Mouse (Mus musculus) T-helper 17 cell (primary cell): ENCODE results near the gene Slc35f6.
"Not testable (repeated sequence)": the region's sequence is repeated elsewhere in the genome, so short reads cannot be mapped to it uniquely, and the experiment has no call there.

Experiments
- in situ Hi-C, 2 experiments: fragments of 300-600 bp; cut with MboI, MseI; formaldehyde crosslinking; loops; 1 replicate in 1 of 2; 2 replicates in 1 of 2; pipeline ENCODE4 v1.15.1; 2025; ENCODE audit warnings: high pct_unique_total_duplicates in 2 of 2

Slc35f6 gene

DNA sequence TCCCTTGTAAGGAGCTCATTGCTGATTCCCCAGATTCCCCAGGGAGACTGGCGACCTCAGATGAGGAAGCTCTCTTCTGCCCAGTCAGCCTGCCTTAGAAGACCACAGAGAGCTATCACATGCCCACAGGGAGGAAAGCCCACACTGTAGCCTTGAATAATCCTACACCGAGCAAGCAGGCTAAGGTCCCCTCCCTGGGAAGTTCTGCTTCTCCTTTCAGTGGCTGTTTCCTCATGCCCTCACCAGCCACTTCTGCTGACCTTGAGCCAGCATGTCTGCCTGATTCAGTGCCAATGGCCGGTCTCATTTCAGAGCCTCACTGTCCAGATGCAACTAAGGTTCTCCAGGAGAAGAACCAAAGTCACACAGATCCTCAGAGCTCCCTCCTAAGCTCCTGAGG is 3.0 kb downstream of the Slc35f6 start:
- in situ Hi-C loops: loop anchor here in 1 of 2 experiments (10.0 kb wide), 1 partner anchor 386 kb away; no protein-coding TSS in a partner anchor

- in situ Hi-C loops: loop anchor here in 1 of 2 experiments (10.0 kb wide), 1 partner anchor 387 kb away; no protein-coding TSS in a partner anchor
Observed at GRCm38 (mm10) chr5:30651554-30651953, 3.8 kb downstream of the Slc35f6 start.

DNA sequence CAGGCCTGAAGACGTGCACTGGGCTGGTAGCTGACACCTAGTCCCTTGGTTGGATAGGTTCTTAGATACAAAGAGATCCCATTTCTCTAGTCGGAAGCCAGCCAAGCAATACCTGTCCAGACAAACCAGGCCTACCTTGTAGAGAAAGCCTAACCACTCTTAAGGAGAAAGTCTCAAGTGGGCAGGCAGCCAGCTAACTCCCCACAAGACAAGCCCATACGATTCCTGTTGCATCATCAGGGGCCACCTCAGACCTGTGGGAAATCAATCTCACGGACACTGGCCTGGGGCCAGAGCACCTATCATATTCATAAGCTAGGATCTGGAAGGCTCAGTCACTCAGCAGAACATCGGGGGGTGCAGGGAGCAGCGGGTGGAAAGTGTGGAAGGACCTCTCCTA is 5.5 kb downstream of the Slc35f6 start:
- in situ Hi-C loops: loop anchor here in 1 of 2 experiments (10.0 kb wide), 1 partner anchor 388 kb away; no protein-coding TSS in a partner anchor

- in situ Hi-C loops: loop anchor here in 1 of 2 experiments (10.0 kb wide), 1 partner anchor 390 kb away; no protein-coding TSS in a partner anchor
Observed at GRCm38 (mm10) chr5:30655042-30655441, 7.3 kb downstream of the Slc35f6 start.

GRCm38 (mm10) chr5:30655526-30656195 is 7.9 kb downstream of the Slc35f6 start:
- in situ Hi-C loops: loop anchor here in 1 of 2 experiments (10.0 kb wide), 1 partner anchor 391 kb away; no protein-coding TSS in a partner anchor

- in situ Hi-C loops: loop anchor here in 1 of 2 experiments (10.0 kb wide), 1 partner anchor 394 kb away; no protein-coding TSS in a partner anchor
Observed at GRCm38 (mm10) chr5:30659042-30659441, 11.3 kb downstream of the Slc35f6 start.

DNA sequence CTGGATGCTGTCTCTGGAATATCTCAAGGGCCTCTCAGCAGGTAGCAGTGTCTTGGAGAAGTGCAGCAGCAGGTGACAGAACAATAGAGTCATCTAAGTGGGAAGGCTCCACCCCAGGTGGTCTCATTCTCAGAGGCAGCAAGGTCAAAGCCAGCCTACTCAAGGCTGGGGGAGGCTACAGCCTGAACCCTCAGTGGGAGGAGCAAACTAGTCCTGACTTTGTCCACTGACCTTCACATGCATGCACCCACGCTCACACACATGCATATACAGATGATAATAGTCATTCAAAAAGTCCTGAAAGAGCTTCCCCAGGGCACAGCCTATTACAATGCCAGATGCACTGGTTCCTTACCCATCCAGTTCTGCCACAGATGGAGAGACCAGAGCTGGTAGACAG is 12.5 kb downstream of the Slc35f6 start:
- in situ Hi-C loops: loop anchor here in 1 of 2 experiments (10.0 kb wide), 1 partner anchor 1435 kb away; no protein-coding TSS in a partner anchor

GRCm38 (mm10) chr5:30660813-30661212 is 13.1 kb downstream of the Slc35f6 start:
- in situ Hi-C loops: loop anchor here in 1 of 2 experiments (10.0 kb wide), 1 partner anchor 1434 kb away; no protein-coding TSS in a partner anchor

- in situ Hi-C loops: loop anchor here in 1 of 2 experiments (10.0 kb wide), 1 partner anchor 1429 kb away; no protein-coding TSS in a partner anchor
Observed at GRCm38 (mm10) chr5:30665360-30665759, 17.6 kb downstream of the Slc35f6 start.

DNA sequence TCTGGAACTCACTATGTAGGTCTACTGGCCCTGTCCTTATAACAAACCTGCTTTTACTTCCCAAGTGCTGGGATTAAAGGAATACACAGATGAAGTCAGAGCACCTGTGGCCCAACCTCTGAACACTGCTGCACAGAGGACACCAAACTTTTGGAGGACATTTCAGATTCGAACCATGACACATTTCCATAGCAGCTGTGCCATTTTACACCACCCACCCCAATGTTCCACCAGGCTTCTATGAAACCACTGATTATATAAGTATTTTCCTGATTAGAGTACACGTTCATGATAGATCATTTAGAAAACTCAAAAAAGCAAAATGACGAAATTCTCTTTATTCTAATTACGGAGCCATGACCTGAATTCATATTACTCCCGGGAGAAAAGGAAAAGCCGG is 18.2 kb downstream of the Slc35f6 start:
- in situ Hi-C loops: loop anchor here in 1 of 2 experiments (10.0 kb wide), 1 partner anchor 1429 kb away; no protein-coding TSS in a partner anchor

DNA sequence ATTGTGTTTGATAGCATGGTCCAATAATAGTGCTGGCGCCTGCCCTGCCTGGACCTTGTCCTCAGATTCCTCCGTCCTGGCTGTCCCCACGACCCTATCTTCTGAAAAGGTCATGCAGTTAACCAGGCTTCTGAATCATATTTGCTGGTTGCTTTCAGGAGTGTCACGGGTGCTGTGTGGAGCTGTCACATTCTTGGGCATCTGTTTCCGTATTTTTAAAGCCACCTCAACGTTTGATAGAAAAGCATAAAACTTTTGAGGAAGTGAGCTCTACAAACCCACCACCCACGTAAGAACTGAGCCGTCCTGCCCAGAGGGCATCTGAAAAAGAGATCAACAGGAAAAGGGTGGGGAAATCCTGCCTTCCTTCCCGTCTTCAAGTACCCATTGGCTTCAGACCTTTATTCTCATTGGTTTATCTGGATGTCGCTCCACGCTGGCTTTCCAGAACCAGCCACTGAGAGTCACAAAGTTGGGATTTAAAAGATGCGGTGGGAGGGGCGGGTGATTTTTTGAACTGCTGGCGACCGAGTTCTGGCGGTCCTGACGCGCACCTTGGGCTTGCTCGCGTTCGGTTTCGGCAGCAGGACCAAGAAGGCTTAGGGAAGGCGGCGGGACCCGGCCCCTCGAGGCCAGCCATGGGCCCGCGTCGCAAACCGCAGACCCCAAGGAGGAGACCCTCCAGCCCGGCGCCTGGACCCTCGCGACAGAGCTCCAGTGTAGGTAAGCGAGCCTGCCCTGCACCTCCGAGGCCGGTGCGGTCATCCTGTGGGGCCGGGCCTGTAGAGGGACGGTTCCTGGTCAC is 18.9 kb downstream of the Slc35f6 start, which contains the start of gene Cenpa:
TSS of gene Cenpa (plus strand) at position 387 of the 805 bp plus-strand sequence.
- in situ Hi-C loops: loop anchor here in 1 of 2 experiments (10.0 kb wide), 1 partner anchor 1428 kb away; no protein-coding TSS in a partner anchor

DNA sequence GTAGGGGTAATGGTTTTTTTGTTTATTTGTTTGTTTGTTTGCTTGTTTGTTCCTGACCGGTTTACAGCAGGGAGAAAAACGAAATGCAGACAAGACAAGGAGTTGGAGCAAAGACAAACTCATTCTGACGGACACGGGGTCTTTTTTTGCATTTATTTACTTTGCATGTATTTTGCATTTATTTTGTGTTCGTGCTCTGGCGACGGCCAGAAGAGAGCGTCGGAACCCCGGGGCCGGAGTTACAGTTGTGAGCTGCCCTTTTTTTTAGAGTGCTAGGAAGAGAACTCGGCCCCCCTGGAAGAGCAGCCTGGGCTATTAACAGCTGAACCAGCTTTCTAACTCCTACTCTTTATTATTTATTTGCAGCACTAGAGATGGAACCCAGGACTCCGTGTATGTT is 19.5 kb downstream of the Slc35f6 start:
- in situ Hi-C loops: loop anchor here in 1 of 2 experiments (10.0 kb wide), 1 partner anchor 1428 kb away; no protein-coding TSS in a partner anchor

- in situ Hi-C loops: loop anchor here in 1 of 2 experiments (10.0 kb wide), 1 partner anchor 1427 kb away; no protein-coding TSS in a partner anchor
Observed at GRCm38 (mm10) chr5:30667686-30668085, 20.0 kb downstream of the Slc35f6 start.

GRCm38 (mm10) chr5:30668637-30669495 is 21.1 kb downstream of the Slc35f6 start:
- in situ Hi-C loops: loop anchor here in 1 of 2 experiments (10.0 kb wide), 1 partner anchor 1426 kb away; no protein-coding TSS in a partner anchor

- in situ Hi-C loops: loop anchor here in 1 of 2 experiments (10.0 kb wide), 1 partner anchor 1425 kb away; no protein-coding TSS in a partner anchor
Observed at GRCm38 (mm10) chr5:30669496-30669830, 21.7 kb downstream of the Slc35f6 start.

DNA sequence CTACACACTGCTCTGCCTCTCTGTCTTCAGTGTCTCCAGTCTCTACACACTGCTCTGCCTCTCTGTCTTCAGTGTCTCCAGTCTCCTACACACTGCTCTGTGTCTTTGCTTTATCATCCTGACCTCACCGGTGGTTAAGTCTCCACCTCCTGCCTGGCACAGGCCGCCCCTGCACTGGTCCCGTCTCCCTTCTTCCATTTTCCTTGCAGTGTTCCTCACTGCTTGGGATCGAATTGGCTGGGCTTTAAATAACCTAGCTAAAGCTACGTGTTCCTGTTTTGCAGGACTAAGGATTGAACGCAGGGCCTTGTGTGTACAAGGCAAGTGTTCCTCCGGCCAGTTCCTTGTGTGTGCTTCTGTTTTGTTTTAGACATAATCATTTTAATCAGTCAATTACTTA is 22.4 kb downstream of the Slc35f6 start:
- in situ Hi-C loops: no loop called here

- in situ Hi-C loops: no loop called here
Observed at GRCm38 (mm10) chr5:30674001-30674400, 26.3 kb downstream of the Slc35f6 start.

- in situ Hi-C loops: no loop called here
Observed at GRCm38 (mm10) chr5:30676800-30677199, 29.1 kb downstream of the Slc35f6 start.

- in situ Hi-C loops: not testable (repeated sequence)
Observed at GRCm38 (mm10) chr5:30678069-30678468, 30.3 kb downstream of the Slc35f6 start.

- in situ Hi-C loops: no loop called here
Observed at GRCm38 (mm10) chr5:30678722-30679296, 31.1 kb downstream of the Slc35f6 start.
